ENCODE assay signal across 17 mouse cellular contexts in genomic region chr4:151137701-151138100, GRCm38 (mm10). TPM values are rescaled to one million over a fixed set of nuclear protein-coding genes. Genes with fewer than 3 reads are reported as not detected.
DNase-seq lines count a peak whose midpoint lies in the region; ATAC-seq and TF ChIP-seq lines count a peak whose summit lies in the region.
"Had no signal": no experiment of that assay in that cellular context is flagged by ENCODE, and none has a peak within 500 bp of the region (broad histone marks: within the 10 kb centered on the region; RNA-seq: fewer than 3 reads in every experiment).

No protein-coding gene starts in this region.

- H3K27me3 ChIP-seq in cerebellum, adult 2 months (ENCODE audit: control insufficient read depth, insufficient read depth, low read length), result no peaks in the 10 kb centered on the region
- peaks cover 6% of the 10 kb centered on the region for H3K27me3 ChIP-seq in heart, embryonic 16.5 days (ENCODE audit: control insufficient read depth, insufficient read depth, low read length)
- 0 out of 2 replicates have a peak, but pooled peaks cover 3% of the 10 kb centered on the region for H3K27me3 ChIP-seq in heart, embryonic 11.5 days (ENCODE audit: control insufficient read depth, insufficient read depth, low read length)
- peaks cover 2% of the 10 kb centered on the region; the same call in 1 of the 2 replicates for H3K27me3 ChIP-seq in hindbrain, embryonic 11.5 days (ENCODE audit: control insufficient read depth, insufficient read depth, low read length)
- no peaks in the 10 kb centered on the region for H3K27me3 ChIP-seq in midbrain, embryonic 16.5 days (ENCODE audit: control insufficient read depth, insufficient read depth, low read depth, low read length)
- no peaks in the 10 kb centered on the region; the same call in 1 of the 2 replicates for H3K27me3 ChIP-seq in stomach, postnatal 0 days (ENCODE audit: control insufficient read depth, insufficient read depth, low read length)

- DNase-seq in cerebellum, adult 2 months, result peak in 1 of 2 experiments; percentile 47
- DNase-seq in cerebellum, postnatal 36 days, result no peak
- DNase-seq in hindbrain, embryonic 11.5 days (ENCODE audit: low spot score), result no peak
- DNase-seq in stomach, postnatal 0 days (ENCODE audit: low spot score), result no peak
- DNase-seq in left cerebral cortex, adult 18-20 months (ENCODE audit: low spot score in 2 of 2), result no peak
- DNase-seq: gastrocnemius, postnatal 14 days; right cerebral cortex, postnatal 14 days had no signal

- no peak for ATAC-seq in heart, embryonic 16.5 days (replicated peaks; ENCODE audit: extremely low read depth, insufficient read depth, low FRiP score)
- no peak for ATAC-seq in heart, embryonic 11.5 days (replicated peaks; ENCODE audit: insufficient number of reproducible peaks, low FRiP score, low TSS enrichment)
- ATAC-seq in hindbrain, embryonic 11.5 days (ENCODE audit: low FRiP score), result no peak
- no peak for ATAC-seq in midbrain, embryonic 16.5 days
- ATAC-seq in stomach, postnatal 0 days (ENCODE audit: low FRiP score, low TSS enrichment), result no peak
- ATAC-seq: liver, embryonic 12.5 days; lung, postnatal 0 days had no signal

- no peak for TF ChIP-seq POLR2A in cerebellum, adult 2 months (IDR thresholded peaks at IDR 0.05; ENCODE audit: borderline replicate concordance, insufficient read depth, low read length)

- H3K4me2 ChIP-seq in heart, embryonic 16.5 days (ENCODE audit: low read depth, low read length), result peak overlapping the region; percentile 35
- H3K4me2 ChIP-seq in heart, embryonic 11.5 days, result no peak overlapping the region
- H3K4me2 ChIP-seq in hindbrain, embryonic 11.5 days (replicated peaks; ENCODE audit: low read depth, low read length), result peak overlapping the region; percentile 26
- peak overlapping the region; percentile 47 for H3K4me2 ChIP-seq in midbrain, embryonic 16.5 days (ENCODE audit: low read length)
- H3K4me2 ChIP-seq in stomach, postnatal 0 days (replicated peaks; ENCODE audit: low read depth), result no peak overlapping the region
- H3K4me2 ChIP-seq: embryonic facial prominence, embryonic 12.5 days; liver, embryonic 12.5 days had no signal

- no peak overlapping the region for H3K9ac ChIP-seq in heart, embryonic 16.5 days (ENCODE audit: low read length)
- H3K9ac ChIP-seq in heart, embryonic 11.5 days (ENCODE audit: low read depth, low read length), result no peak overlapping the region
- no peak overlapping the region for H3K9ac ChIP-seq in hindbrain, embryonic 11.5 days (ENCODE audit: low read depth, low read length)
- no peak overlapping the region; the same call in 1 of the 2 replicates for H3K9ac ChIP-seq in midbrain, embryonic 16.5 days (ENCODE audit: low read depth, low read length)
- H3K9ac ChIP-seq in stomach, postnatal 0 days (ENCODE audit: low read length), result no peak overlapping the region
- H3K9ac ChIP-seq: embryonic facial prominence, embryonic 12.5 days; liver, embryonic 12.5 days had no signal

- no peak for TF ChIP-seq CTCF in cerebellum, adult 2 months (IDR thresholded peaks at IDR 0.05; ENCODE audit: borderline replicate concordance, insufficient read depth, low read depth, low read length)
- TF ChIP-seq CTCF in stomach, postnatal 0 days (IDR thresholded peaks at IDR 0.05; ENCODE audit: low read depth), result no peak

- H3K36me3 ChIP-seq in heart, embryonic 16.5 days (ENCODE audit: control insufficient read depth, insufficient read depth), result no peaks in the 10 kb centered on the region
- H3K36me3 ChIP-seq in heart, embryonic 11.5 days (ENCODE audit: control insufficient read depth, insufficient read depth, low read length), result no peaks in the 10 kb centered on the region
- no peaks in the 10 kb centered on the region for H3K36me3 ChIP-seq in hindbrain, embryonic 11.5 days (ENCODE audit: control insufficient read depth, insufficient read depth, low read length)
- no peaks in the 10 kb centered on the region for H3K36me3 ChIP-seq in midbrain, embryonic 16.5 days (ENCODE audit: control insufficient read depth, insufficient read depth, low read length)
- H3K36me3 ChIP-seq in stomach, postnatal 0 days (ENCODE audit: control insufficient read depth, insufficient read depth, low read length), result no peaks in the 10 kb centered on the region
- H3K36me3 ChIP-seq: embryonic facial prominence, embryonic 12.5 days; liver, embryonic 12.5 days had no signal

- 25% methylated on average over 5 of the region's 5 CpGs for WGBS in cerebellum, adult 2 months
- WGBS in heart, embryonic 16.5 days, result 58% methylated on average over 5 of the region's 5 CpGs
- WGBS in heart, embryonic 11.5 days (ENCODE audit: insufficient replicate concordance), result 53% methylated on average over 5 of the region's 5 CpGs
- 58% methylated on average over 5 of the region's 5 CpGs for WGBS in hindbrain, embryonic 11.5 days
- WGBS in midbrain, embryonic 16.5 days, result 57% methylated on average over 5 of the region's 5 CpGs
- 59% methylated on average over 5 of the region's 5 CpGs for WGBS in stomach, postnatal 0 days

- H3K4me1 ChIP-seq in cerebellum, adult 2 months (ENCODE audit: control insufficient read depth, insufficient read depth, low read length), result peaks cover 57% of the 10 kb centered on the region
- H3K4me1 ChIP-seq in heart, embryonic 16.5 days (ENCODE audit: control insufficient read depth, insufficient read depth, low read length), result peaks cover 37% of the 10 kb centered on the region
- H3K4me1 ChIP-seq in heart, embryonic 11.5 days (ENCODE audit: control insufficient read depth, insufficient read depth, low read length), result peaks cover 21% of the 10 kb centered on the region
- H3K4me1 ChIP-seq in hindbrain, embryonic 11.5 days (replicated peaks; ENCODE audit: control insufficient read depth, insufficient read depth, low read length), result peaks cover 28% of the 10 kb centered on the region
- H3K4me1 ChIP-seq in midbrain, embryonic 16.5 days (ENCODE audit: control insufficient read depth, insufficient read depth, low read length), result peaks cover 36% of the 10 kb centered on the region
- no peaks in the 10 kb centered on the region for H3K4me1 ChIP-seq in stomach, postnatal 0 days (replicated peaks; ENCODE audit: control insufficient read depth, insufficient read depth)
- H3K4me1 ChIP-seq: liver, embryonic 12.5 days had no signal

- peak overlapping the region; percentile 79 for H3K4me3 ChIP-seq in cerebellum, adult 2 months (replicated peaks; ENCODE audit: insufficient read depth, low read depth, low read length)
- H3K4me3 ChIP-seq in heart, embryonic 16.5 days (ENCODE audit: low read length), result no peak overlapping the region
- no peak overlapping the region for H3K4me3 ChIP-seq in heart, embryonic 11.5 days (ENCODE audit: low read depth, low read length)
- H3K4me3 ChIP-seq in hindbrain, embryonic 11.5 days (ENCODE audit: low read depth, low read length), result no peak overlapping the region
- no peak overlapping the region for H3K4me3 ChIP-seq in midbrain, embryonic 16.5 days (ENCODE audit: low read depth, low read length)
- H3K4me3 ChIP-seq in stomach, postnatal 0 days (ENCODE audit: low read depth, low read length), result no peak overlapping the region
- H3K4me3 ChIP-seq: embryonic facial prominence, embryonic 12.5 days; liver, embryonic 12.5 days had no signal

- H3K27ac ChIP-seq in cerebellum, adult 2 months (ENCODE audit: insufficient read depth, low read length), result no peak overlapping the region; the same call in 1 of the 2 replicates
- peak overlapping the region; percentile 41; the same call in 1 of the 2 replicates for H3K27ac ChIP-seq in heart, embryonic 16.5 days (ENCODE audit: low read length)
- no peak overlapping the region for H3K27ac ChIP-seq in heart, embryonic 11.5 days (ENCODE audit: low read depth, low read length)
- H3K27ac ChIP-seq in hindbrain, embryonic 11.5 days (ENCODE audit: low read depth, low read length), result no peak overlapping the region
- H3K27ac ChIP-seq in midbrain, embryonic 16.5 days (ENCODE audit: low read length), result peak overlapping the region; percentile 90
- no peak overlapping the region for H3K27ac ChIP-seq in stomach, postnatal 0 days (replicated peaks)
- H3K27ac ChIP-seq: embryonic facial prominence, embryonic 12.5 days; liver, embryonic 12.5 days had no signal

- H3K9me3 ChIP-seq in heart, embryonic 16.5 days (replicated peaks; ENCODE audit: control insufficient read depth, low read length), result no peaks in the 10 kb centered on the region
- H3K9me3 ChIP-seq in heart, embryonic 11.5 days (replicated peaks; ENCODE audit: control insufficient read depth, low read length), result no peaks in the 10 kb centered on the region
- H3K9me3 ChIP-seq in hindbrain, embryonic 11.5 days (ENCODE audit: control insufficient read depth, low read length), result no peaks in the 10 kb centered on the region
- no peaks in the 10 kb centered on the region for H3K9me3 ChIP-seq in midbrain, embryonic 16.5 days (replicated peaks; ENCODE audit: control insufficient read depth, low read length, poor library complexity, severe bottlenecking)
- no peaks in the 10 kb centered on the region for H3K9me3 ChIP-seq in stomach, postnatal 0 days (ENCODE audit: control insufficient read depth, low read length)
- H3K9me3 ChIP-seq: embryonic facial prominence, embryonic 12.5 days; liver, embryonic 12.5 days had no signal

- TF ChIP-seq EP300 in stomach, postnatal 0 days (optimal IDR thresholded peaks at IDR 0.05), result no peak

RNA-seq across cellular contexts. Expression of gene Gm13090, which starts 48.3 kb away (rescaled TPM):
- polyA plus RNA-seq in cerebellum, adult 2 months (2012; rRNA removed), result not detected in 2 replicates
- polyA plus RNA-seq in heart, embryonic 16.5 days (2015; fragmentation: Nextera tagmentation; extraction: Ambion mirVana), result 0.20 TPM in 1 of 2 replicates, not detected in the other
- 0.21 TPM in 1 of 2 replicates, not detected in the other for polyA plus RNA-seq in heart, embryonic 11.5 days (2014; fragmentation: Nextera tagmentation; extraction: Ambion mirVana)
- polyA plus RNA-seq in hindbrain, embryonic 11.5 days (2014; fragmentation: Nextera tagmentation; extraction: Ambion mirVana), result 0.21 and 0.56 TPM in 2 replicates
- not detected in 2 replicates for polyA plus RNA-seq in midbrain, embryonic 16.5 days (2015; fragmentation: Nextera tagmentation; extraction: Ambion mirVana)
- polyA plus RNA-seq in stomach, postnatal 0 days (2015; fragmentation: Nextera tagmentation; extraction: Ambion mirVana), result not detected in 2 replicates
- not detected for total RNA-seq in left cerebral cortex, adult 18-20 months (2021)
- total RNA-seq: adrenal gland, adult 2 months; gastrocnemius, postnatal 14 days; left cerebral cortex, postnatal 25 days had no signal
- polyA plus RNA-seq: adrenal gland, adult 2 months; brain, embryonic 14.5 days; embryonic facial prominence, embryonic 12.5 days; liver, embryonic 12.5 days; lung, postnatal 0 days; urinary bladder, adult 2 months had no signal

Comparison
In these comparisons a context has a peak if more than half of its experiments do, and no peak if none do; other contexts are left out.
1. H3K27ac ChIP-seq: peak in heart, embryonic 16.5 days (single experiment) and midbrain, embryonic 16.5 days (single experiment); none in cerebellum, adult 2 months (single experiment), heart, embryonic 11.5 days (single experiment), hindbrain, embryonic 11.5 days (single experiment) and stomach, postnatal 0 days (single experiment).
2. H3K4me2 ChIP-seq: peak in heart, embryonic 16.5 days (single experiment), hindbrain, embryonic 11.5 days (single experiment) and midbrain, embryonic 16.5 days (single experiment); none in heart, embryonic 11.5 days (single experiment) and stomach, postnatal 0 days (single experiment).